ENCODE assay signal across 8 mouse cellular contexts in genomic region chr17:46162951-46163421, GRCm38 (mm10). TPM values are rescaled to one million over a fixed set of nuclear protein-coding genes. Genes with fewer than 3 reads are reported as not detected.
DNase-seq lines count a peak whose midpoint lies in the region; ATAC-seq and TF ChIP-seq lines count a peak whose summit lies in the region.

No protein-coding gene starts in this region.

- 87% methylated on average over 9 of the region's 9 CpGs for WGBS in limb, embryonic 13.5 days

- intact Hi-C loops in left cerebral cortex, adult 2 months (cut with DNase I), result no loop called here
- intact Hi-C loops in left cerebral cortex, postnatal 36 days (cut with DNase I), result loop anchor here (1.0 to 10.0 kb wide), 2 partner anchors 37 to 428 kb away; partner anchors contain the start of gene 1600014C23Rik

- H3K4me3 ChIP-seq in limb, embryonic 13.5 days, result 0 out of 2 replicates have a peak overlapping the region, but pooled peaks have one; percentile 80
- H3K4me3 ChIP-seq in left cerebral cortex, adult 2 months, result no peak overlapping the region; the same call in 1 of the 2 replicates

- peak; percentile 51 to 80 for DNase-seq in adrenal gland, adult (ENCODE audit: inconsistent age in 2 of 2, low spot score in 1 of 2)
- no peak for DNase-seq in adrenal gland, postnatal 25 days
- DNase-seq in urinary bladder, postnatal 14 days (ENCODE audit: low spot score), result peak; percentile 31
- DNase-seq in urinary bladder, adult 18-20 months (ENCODE audit: low spot score in 2 of 2), result no peak
- DNase-seq in natural killer cell, adult 2 months (ENCODE audit: low spot score in 2 of 2), result peak; percentile 77 to 80
- DNase-seq in left cerebral cortex, adult 2 months (ENCODE audit: extremely low spot score in 1 of 2, low spot score in 2 of 2), result no peak
- no peak for DNase-seq in left cerebral cortex, postnatal 36 days (ENCODE audit: low spot score in 2 of 2)

- ATAC-seq in limb, embryonic 13.5 days (ENCODE audit: low FRiP score, low read depth), result no peak

- no peak for TF ChIP-seq CTCF in left cerebral cortex, adult 2 months (IDR thresholded peaks at IDR 0.05)

- no peaks in the 10 kb centered on the region for H3K27me3 ChIP-seq in limb, embryonic 13.5 days

- peaks cover 49% of the 10 kb centered on the region for H3K36me3 ChIP-seq in limb, embryonic 13.5 days

- peaks cover 19% of the 10 kb centered on the region for H3K4me1 ChIP-seq in limb, embryonic 13.5 days

- no peak overlapping the region for H3K9ac ChIP-seq in limb, embryonic 13.5 days

- no peak overlapping the region for H3K27ac ChIP-seq in limb, embryonic 13.5 days
- H3K27ac ChIP-seq in left cerebral cortex, adult 2 months, result no peak overlapping the region

- H3K9me3 ChIP-seq in limb, embryonic 13.5 days, result no peaks in the 10 kb centered on the region

- H3K4me2 ChIP-seq in limb, embryonic 13.5 days (replicated peaks), result peak overlapping the region; percentile 84

RNA-seq across cellular contexts. Expression of gene Gtpbp2, which starts 2.2 kb away (rescaled TPM):
- total RNA-seq in adrenal gland, postnatal 25 days (2021), result 101 and 112 TPM in 2 replicates
- 45.2 and 49.3 TPM in 2 replicates for polyA plus RNA-seq in limb, embryonic 13.5 days (2015; fragmentation: Nextera tagmentation; extraction: Ambion mirVana)
- 100 to 1,000 TPM; 134 to 140 TPM for total RNA-seq in left cerebral cortex, adult 2 months (2021)
- total RNA-seq in left cerebral cortex, postnatal 36 days (2021), result 100 to 1,000 TPM in 1 of 2 experiments, 10 to 100 TPM in 1; 89.4 to 135 TPM

RNA-seq across cellular contexts. Expression of gene Mad2l1bp, which starts 9.6 kb away (rescaled TPM):
- total RNA-seq in adrenal gland, postnatal 25 days (2021), result 18.3 and 20.6 TPM in 2 replicates
- polyA plus RNA-seq in limb, embryonic 13.5 days (2015; fragmentation: Nextera tagmentation; extraction: Ambion mirVana), result 36.4 and 39.0 TPM in 2 replicates
- total RNA-seq in left cerebral cortex, adult 2 months (2021), result 10 to 100 TPM; 11.6 to 15.7 TPM
- total RNA-seq in left cerebral cortex, postnatal 36 days (2021), result 10 to 100 TPM; 11.4 to 15.5 TPM

RNA-seq across cellular contexts. Expression of gene Rsph9, which starts 19.0 kb away (rescaled TPM):
- 4.4 and 7.6 TPM in 2 replicates for total RNA-seq in adrenal gland, postnatal 25 days (2021)
- polyA plus RNA-seq in limb, embryonic 13.5 days (2015; fragmentation: Nextera tagmentation; extraction: Ambion mirVana), result 11.1 and 11.4 TPM in 2 replicates
- total RNA-seq in left cerebral cortex, adult 2 months (2021), result 10 to 100 TPM; 21.7 to 22.0 TPM
- total RNA-seq in left cerebral cortex, postnatal 36 days (2021), result 10 to 100 TPM; 17.7 to 19.5 TPM

RNA-seq across cellular contexts. Expression of gene Polh, which starts 39.5 kb away (rescaled TPM):
- 43.2 and 44.9 TPM in 2 replicates for total RNA-seq in adrenal gland, postnatal 25 days (2021)
- polyA plus RNA-seq in limb, embryonic 13.5 days (2015; fragmentation: Nextera tagmentation; extraction: Ambion mirVana), result 18.9 and 19.2 TPM in 2 replicates
- 1 to 10 TPM; 6.3 to 6.7 TPM for total RNA-seq in left cerebral cortex, adult 2 months (2021)
- total RNA-seq in left cerebral cortex, postnatal 36 days (2021), result 1 to 10 TPM; 6.3 to 7.1 TPM

RNA-seq across cellular contexts. Expression of gene Xpo5, which starts 39.6 kb away (rescaled TPM):
- total RNA-seq in adrenal gland, postnatal 25 days (2021), result 83.4 and 92.1 TPM in 2 replicates
- 43.1 and 48.5 TPM in 2 replicates for polyA plus RNA-seq in limb, embryonic 13.5 days (2015; fragmentation: Nextera tagmentation; extraction: Ambion mirVana)
- 10 to 100 TPM; 42.1 to 43.3 TPM for total RNA-seq in left cerebral cortex, adult 2 months (2021)
- 10 to 100 TPM; 39.3 to 42.9 TPM for total RNA-seq in left cerebral cortex, postnatal 36 days (2021)

Comparison
In these comparisons a context has a peak if more than half of its experiments do, and no peak if none do; other contexts are left out.
1. DNase-seq: peak in adrenal gland, adult (2 of 2), urinary bladder, postnatal 14 days (single experiment) and natural killer cell, adult 2 months (2 of 2); none in adrenal gland, postnatal 25 days (single experiment), urinary bladder, adult 18-20 months (0 of 2), left cerebral cortex, adult 2 months (0 of 2) and left cerebral cortex, postnatal 36 days (0 of 2).